Mouse (Mus musculus): ENCODE results near the gene Abcf2. TPM values are rescaled to one million over a fixed set of nuclear protein-coding genes. Genes with fewer than 3 reads are reported as not detected.

The Abcf2 gene
- total RNA-seq, 2 experiments from 2014 or later: 55.3 to 56.0 TPM

DNA sequence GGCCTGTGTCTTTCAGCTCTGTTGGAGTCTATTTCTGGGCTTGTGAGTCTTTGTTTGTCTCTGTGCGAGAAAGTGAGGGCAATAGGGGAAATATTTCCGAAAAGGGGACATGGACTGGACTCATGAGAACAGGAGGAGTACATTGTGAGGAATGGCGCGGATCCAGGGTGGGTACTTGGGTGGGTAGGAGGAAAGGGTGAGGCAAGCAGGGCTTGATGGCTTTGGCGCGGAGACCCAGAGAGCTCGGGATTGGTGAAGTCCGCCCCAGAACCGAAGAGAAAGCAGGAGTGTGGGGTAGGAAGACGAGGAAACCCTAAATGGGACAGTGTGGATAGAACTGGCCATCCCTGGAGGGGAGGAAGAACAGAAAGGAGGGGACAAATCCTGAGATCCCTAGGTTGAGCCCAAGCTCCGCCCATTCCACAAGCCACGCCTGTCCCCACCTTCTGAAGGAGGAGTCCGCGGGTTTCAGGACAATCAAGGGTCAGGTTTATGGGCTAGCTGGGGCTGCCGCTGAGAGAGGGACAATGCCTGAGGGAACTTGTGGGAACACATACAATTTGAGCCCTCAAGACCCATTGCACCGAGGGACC is 25.6 kb upstream of the Abcf2 start:
- intact Hi-C loops (cut with DNase I): loop anchor here (5.0 kb wide), 1 partner anchor 151 kb away; the partner anchor contains the start of gene Agap3
- DNase-seq: peak; percentile 89 to 91

DNA sequence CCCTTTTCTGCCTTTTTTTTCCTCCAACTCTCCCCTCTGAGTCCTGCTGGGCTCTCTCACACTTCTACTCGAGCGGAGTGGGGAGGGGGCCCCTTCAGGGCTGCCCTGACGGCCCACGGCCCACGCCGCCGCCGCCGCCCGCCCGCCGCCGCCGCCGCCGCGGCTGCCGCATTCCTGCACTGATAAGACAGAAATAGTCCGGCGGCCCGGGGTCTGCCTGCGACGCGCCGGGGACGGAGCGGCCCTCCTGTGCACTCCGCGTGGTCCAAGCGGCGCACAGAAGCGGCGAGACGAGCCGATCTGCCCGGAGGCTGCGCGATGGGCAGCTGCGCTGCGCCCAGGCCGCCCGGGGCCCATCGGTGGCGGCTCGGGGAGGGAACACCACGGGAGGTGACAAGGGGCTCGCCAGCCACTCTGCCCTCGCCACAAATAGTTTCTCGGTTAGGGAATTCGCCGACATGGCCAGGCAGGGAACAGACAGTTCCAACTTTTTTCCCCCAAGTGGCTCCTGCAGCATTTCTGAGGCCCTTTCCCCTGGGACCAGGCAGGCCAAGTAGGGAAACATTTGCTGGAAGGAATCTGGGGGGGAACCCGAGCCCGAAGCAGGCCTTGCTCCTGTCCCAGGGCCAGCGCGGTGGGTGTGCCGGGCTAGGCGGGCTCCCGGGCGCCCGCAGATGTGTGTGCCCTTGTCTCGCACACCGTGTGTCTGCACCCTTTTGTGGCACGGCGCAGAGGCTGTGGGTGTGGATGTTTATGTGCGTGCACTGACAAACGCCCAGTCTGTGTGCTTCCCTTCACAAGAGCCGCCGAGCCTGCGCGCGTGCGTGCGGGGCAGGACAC is 24.9 kb upstream of the Abcf2 start:
- peak; percentile 72 to 86 for DNase-seq

DNA sequence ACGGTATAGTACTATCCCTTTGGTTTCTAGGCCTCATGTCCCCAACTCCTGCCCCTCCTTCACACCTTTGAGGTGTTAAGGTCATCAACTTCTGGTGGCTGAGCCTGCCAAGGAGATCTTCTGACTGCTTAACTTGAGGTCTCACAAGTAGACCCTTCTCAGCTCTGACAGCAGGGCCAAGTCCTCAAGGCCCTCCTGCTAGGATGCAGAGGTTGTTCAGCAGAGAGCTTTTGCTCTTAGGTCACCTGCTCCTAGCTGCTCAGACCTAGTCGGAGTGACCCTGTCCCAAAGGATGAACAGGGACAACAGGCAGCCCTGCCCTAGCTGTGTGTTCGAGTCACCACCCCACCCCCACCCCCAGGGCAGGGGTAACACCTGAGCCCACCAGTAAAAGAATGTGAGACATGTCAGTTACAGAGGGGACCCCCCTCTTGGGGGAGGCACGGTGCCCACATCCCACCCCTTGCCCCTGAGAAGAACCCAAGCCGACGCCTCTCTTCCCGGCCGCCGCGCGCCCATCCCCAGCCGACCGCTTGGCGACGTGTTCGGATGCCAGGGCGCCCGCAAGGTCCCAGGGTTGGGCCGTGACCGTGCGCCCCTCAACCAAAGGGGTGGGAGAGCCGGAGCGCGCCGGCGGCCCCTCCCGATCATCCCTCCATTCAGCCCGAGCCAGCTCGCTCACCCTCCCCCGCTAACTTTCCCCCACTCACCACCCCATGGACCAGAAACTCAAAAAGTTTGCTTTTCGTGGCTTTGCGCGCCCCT is 24.0 kb upstream of the Abcf2 start:
- DNase-seq: no peak
- intact Hi-C loops (cut with DNase I): loop anchor here (5.0 kb wide), 1 partner anchor 149 kb away; the partner anchor contains the start of gene Agap3

More for the DNA sequence above, 24.9 kb upstream of the Abcf2 start:
- intact Hi-C loops (cut with DNase I): loop anchor here (5.0 kb wide), 1 partner anchor 150 kb away; the partner anchor contains the start of gene Agap3

DNA sequence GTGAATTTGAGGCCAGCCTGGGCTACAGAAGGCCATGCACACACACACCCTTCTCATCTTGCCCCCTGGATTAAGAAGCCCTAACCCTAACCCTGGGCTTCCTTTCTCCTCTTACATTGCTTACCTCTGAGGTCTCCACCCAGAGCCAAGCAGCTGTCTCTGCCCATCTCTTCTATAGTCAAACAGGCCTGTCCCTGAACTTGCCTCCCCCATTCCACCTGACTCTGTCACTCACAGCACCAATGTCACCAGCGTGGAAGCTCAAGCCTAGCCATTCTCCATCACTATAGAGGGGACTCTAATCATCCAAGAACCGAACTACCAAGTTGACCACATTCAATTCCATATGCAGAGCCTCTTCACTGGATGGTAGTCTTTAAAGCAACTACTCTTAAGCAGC is 23.0 kb upstream of the Abcf2 start:
- DNase-seq: no peak
- intact Hi-C loops (cut with DNase I): loop anchor here (5.0 kb wide), 1 partner anchor 148 kb away; the partner anchor contains the start of gene Agap3

DNA sequence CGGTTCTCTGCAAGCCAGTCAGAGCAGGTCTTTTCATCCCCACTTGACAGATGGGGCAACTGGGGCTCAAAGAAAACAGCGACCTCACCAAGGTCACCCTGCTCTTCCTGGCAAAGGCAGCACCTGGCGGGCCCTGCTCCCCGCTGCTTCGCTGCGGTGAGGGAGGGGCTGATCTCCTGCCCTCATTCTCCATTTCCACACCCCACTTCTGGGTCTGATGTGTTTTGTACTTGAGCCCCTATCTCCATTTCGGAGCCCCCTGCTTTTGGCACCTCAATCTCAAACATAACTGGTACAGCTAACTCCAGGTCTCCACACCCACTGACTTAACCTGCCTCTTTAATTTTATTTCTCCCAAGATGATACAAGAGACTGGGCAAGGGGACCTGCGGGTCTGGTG is 21.9 kb upstream of the Abcf2 start:
- intact Hi-C loops (cut with DNase I): loop anchor here (2.0 kb wide), 1 partner anchor 88 kb away; no protein-coding TSS in a partner anchor
- no peak for DNase-seq

DNA sequence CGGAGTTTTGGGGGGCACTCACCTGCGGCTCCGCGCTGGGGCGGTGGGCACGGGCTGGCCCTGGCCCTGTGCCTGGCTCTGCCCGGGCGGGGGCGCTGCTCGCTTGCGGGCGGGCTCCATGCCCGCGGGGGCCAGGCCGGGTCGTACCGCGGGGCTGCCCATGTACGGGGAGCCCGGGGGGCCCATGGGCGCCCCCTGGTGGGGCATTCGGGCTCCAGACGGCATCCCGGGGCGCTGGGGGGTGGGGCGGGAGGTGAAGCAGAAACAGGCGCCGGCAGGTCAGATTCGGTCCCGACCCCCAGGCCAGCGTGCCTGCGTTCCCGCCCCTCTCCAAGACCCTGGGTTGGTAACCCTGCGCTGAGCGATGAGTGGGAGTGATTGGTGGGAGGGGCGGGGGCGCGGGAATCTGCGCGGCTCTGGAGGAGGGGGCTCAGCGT is 21.3 kb upstream of the Abcf2 start:
- intact Hi-C loops (cut with DNase I): loop anchor here (2.0 kb wide), 1 partner anchor 88 kb away; no protein-coding TSS in a partner anchor
- peak; percentile 71 to 72 for DNase-seq

DNA sequence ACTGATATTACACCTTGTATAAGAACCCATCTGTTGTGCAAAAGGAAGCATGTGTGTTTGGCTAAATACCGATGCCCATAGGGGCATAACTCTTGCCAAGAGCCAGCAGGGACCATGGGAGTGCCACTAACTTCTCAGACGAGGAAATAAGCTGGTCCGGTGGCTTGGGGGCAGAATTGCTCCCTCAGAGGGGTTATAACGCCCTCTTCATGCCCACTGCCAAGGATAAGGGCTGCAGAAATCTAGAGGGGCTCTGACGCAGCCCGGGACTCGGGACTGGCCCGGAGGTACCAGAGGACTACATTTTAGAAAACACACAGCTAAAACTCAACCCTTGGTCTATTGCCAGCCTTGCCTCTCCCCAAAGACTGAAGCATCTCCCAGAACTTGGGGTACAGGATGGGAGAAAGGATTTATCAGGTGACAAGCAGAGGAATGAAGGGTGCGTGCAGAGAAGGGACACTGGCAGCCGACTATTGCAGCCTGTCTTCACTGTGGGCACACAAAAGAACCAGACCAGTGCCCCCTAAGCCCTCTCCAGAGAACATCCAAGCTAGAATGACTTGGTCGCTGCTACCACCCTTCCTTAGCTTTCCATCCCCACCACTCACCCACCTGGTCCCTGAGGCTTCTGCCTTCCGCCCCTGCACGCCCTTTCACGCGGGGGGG is 20.8 kb upstream of the Abcf2 start:
- intact Hi-C loops (cut with DNase I): loop anchor here (2.0 kb wide), 3 partner anchors 57 to 87 kb away; partner anchors contain the start of gene Asb10
- DNase-seq: no peak

DNA sequence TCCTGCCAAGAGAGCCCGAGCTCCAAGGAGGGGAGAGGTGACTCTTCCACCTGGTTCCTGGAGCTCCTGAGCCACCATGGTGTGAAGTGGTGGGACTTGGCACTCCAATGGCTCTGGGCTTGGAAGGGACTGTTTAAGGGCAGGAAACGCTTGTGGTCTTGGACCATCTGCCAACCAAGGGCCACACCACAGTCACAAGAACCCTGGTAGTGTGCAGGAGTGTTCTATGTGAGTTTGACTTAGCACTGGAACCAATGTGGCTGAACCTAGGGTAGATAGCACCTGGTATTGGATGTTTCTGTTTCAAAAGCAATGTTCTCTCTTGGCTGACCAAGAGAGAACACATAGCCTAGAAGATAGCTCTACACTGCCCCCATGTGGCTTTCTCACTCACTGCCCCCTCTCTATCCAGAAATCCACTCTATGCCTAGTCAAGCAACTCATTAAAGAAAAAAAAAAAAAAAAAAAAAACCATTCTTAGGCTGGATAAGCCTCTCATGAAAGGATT is 20.0 kb upstream of the Abcf2 start:
- intact Hi-C loops (cut with DNase I): loop anchor here (2.0 kb wide), 2 partner anchors 56 to 66 kb away; partner anchors contain the start of gene Asb10
- peak; percentile 80 to 81 for DNase-seq

DNA sequence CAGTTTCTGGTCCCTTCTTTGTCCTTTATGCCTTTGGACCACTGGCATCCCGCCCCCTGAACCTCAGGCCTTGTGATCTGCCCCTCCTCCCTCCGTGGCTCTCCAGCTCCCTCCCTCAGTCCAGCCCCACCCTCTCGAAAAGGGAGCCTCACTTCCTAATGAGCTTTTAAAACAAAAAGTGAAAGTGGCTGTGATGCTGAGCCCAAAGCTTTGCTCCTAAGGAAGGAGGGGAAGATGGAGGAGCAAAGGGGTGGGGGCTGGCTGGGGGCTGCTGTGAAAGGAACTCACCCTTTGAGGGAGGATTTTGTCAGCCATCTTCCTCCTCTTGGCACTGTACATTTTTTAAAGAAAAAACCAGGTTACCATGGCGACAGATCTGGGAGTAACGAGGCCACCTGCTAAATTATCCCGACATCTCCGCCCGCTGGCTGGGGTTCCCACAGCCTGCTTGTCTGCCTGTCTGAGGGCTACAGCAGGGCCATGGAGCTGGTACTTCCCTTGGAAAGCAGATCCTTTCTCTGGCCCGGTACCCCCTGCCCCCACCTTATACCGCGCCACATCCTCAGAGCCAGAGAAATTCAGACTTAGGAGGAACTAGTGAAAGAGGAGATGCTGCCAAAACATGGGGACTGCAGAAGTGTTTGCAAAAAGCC is 19.4 kb upstream of the Abcf2 start:
- DNase-seq: peak; percentile 39 to 47
- intact Hi-C loops (cut with DNase I): loop anchor here (2.0 kb wide), 2 partner anchors 56 to 66 kb away; partner anchors contain the start of gene Asb10

DNA sequence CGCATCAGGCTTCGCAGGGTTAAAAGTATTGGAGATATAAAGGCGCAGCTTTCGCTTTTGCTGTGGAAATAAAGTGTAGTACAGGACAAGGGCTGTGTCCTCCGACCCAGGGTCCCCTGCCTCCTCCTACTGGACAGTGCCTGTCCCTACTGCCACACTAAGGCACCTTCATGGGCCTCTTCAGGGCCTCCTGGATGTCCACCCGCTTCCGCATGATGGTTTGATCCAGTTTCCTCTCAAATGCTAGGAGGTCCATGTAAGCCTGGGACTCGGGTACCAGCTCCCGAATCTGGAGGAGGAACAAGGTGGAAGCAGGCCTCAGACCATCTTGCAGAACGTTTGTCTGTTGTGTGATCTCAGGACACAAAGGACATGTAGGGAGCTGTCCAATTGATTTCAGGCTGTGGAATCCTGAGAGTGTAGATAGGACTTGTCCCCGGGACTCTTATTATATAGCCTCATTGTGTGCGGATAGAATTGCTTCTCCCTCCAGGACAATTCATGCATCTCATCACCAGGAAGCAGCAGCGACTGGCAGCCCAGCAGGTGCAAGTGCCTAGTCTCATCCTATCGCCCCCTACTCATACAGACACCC is 18.6 kb upstream of the Abcf2 start:
- no peak for DNase-seq
- intact Hi-C loops (cut with DNase I): loop anchor here (2.0 kb wide), 2 partner anchors 55 to 65 kb away; partner anchors contain the start of gene Asb10

DNA sequence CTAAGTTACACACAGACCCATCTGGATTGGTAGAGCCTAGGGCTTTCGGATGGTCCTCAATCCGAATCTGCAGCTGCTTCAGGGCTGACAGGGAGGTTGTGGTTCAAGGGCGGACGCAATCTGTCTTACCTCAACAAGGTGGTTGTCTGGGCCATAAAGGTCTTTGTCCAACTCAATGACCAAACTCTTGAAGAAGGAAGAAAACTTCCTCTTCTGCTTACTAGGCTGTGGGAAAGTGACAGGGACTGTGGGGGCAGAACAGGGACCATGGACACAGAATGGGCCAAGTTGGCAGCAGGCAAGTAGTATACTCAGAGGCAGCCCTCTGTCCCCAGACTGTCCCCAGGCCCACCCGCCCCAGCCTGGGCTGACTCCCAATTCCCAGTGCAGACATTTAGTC is 18.0 kb upstream of the Abcf2 start:
- intact Hi-C loops (cut with DNase I): no loop called here
- no peak for DNase-seq

DNA sequence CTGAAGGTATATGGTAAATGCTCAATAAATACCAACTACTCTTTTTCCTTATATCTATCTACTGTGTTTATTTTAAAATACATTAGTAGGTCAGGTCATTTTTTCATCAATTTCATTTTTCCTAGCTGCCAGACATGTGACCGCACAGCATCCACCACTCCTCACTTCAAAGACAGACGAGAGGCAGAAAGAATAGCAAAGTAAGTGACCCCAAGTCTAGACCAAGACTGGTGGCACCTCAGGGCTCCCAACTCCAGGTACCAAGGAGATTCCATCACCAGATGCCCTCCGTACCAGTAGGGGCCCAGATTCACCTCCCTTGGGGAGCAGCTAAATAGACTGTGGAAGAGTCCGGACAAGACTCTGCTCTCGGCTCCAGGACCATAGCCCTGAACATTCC is 17.1 kb upstream of the Abcf2 start:
- intact Hi-C loops (cut with DNase I): no loop called here
- DNase-seq: no peak

DNA sequence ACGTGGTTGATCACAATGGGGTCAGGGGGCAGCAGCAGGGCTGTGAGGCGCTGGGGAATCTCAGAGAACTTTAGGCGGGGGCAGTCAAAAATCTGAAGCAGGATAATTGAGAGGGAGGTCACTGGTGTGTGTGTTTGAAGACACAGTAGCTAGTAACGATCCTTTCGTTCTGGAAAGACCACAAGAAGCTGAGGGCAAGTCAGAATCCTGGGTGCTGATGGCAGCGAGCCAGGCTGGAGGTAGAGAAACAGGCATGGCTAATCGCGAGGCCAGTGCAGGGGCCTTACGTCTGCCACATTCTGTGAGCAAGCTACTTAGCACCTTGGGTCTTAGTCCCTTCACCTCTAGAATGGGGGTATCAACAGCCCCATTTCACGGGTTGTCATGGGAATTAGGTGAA is 16.7 kb upstream of the Abcf2 start:
- intact Hi-C loops (cut with DNase I): no loop called here
- no peak for DNase-seq

DNA sequence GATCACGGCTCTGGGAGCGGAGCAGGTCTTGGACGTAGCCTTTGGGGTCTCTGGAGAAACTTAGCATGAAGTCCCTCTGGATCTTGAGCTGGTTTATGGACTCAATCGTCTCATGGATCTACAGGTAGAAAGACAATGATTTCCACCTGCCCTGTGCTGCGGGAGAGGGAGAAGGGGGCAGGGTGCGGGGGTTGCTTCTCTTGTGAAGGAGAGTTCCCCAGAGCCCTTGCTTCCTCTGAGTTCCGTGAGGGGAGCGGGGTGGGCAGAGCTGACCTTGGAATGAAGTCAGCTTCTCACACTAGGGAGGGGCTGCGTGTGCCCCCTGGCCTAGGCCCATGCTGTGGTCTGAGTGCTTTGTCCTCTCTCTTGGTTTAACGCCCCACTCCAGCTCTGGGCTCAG is 16.0 kb upstream of the Abcf2 start:
- intact Hi-C loops (cut with DNase I): no loop called here
- DNase-seq: no peak

DNA sequence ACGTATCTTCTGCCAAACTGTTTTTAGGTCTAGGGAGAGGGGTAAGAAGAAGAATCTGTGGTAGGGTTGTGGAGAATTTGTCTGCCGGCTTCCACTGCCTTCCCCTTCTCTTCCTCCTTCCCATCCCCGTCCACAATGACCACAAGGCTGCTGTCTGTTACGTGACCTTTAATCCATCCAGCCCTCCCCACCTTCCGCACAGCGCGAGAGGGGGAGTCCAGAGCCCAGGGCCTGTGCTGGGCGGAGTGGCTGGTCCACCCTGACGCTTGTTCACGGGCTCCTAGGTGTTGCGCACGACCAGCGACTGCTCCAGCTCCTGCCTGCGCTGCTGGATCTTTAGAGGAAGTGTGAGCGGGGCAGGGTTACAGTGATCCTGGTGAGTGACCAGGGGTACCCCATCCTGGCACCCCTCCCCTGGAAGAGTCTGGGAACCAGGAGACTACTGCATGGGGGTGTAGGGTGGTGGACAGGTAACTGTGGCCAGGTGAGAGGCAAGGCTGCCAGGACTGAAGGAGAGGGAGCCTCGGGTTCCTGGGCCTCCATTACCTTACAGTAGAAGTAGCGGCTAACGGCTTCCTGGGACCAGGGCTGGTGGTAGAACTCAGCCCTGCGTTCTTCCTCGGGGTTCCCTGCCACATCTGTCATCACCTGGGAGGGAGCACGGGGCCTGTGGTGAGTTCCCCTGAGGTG is 15.3 kb upstream of the Abcf2 start:
- intact Hi-C loops (cut with DNase I): no loop called here

DNA sequence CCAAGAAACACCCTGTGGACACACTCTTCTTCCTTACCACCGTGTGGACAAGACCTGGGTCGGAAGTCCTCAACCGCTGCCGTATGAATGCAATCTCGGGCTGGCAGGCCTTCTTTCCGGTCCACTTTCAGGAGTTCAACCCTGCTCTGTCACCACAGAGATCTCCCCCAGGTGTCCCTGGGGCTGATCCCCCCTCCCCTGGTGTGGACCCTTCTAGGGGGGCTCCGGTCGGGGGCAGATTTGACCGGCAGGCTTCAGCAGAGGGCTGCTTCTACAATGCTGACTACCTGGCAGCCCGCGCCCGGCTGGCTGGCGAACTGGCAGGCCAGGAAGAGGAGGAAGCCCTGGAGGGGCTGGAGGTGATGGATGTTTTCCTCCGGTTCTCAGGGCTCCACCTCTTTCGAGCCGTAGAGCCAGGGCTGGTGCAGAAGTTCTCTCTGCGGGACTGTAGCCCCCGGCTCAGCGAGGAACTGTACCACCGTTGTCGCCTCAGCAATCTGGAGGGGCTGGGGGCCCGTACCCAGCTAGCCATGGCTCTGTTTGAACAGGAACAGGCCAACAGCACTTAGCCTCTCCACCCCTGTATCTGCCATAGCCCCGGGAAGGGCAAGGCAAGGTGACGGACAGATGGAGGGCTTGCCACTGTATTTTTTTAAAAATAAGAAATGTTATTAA is 14.7 kb upstream of the Abcf2 start:
- DNase-seq: no peak
- intact Hi-C loops (cut with DNase I): no loop called here

More for the DNA sequence above, 15.3 kb upstream of the Abcf2 start:
- no peak for DNase-seq

DNA sequence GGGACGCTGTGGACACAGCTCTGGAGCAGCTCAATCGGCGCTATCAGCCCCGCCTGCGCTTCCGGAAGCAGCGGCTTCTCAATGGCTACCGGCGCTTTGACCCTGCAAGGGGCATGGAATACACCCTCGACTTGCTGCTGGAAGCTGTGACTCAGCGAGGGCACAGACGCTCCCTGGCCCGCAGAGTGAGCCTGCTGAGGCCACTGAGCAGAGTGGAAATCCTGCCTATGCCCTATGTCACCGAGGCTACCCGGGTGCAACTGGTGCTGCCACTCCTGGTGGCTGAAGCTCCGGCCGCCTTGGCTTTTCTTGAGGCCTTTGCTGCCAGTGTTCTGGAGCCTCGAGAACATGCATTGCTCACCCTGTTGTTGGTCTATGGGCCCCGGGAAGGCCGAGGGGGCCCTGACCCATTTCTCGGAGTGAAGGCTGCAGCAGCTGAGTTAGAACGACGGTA is 14.0 kb upstream of the Abcf2 start:
- DNase-seq: peak in 1 of 2 experiments; percentile 23
- intact Hi-C loops (cut with DNase I): no loop called here
